Mouse (Mus musculus) naive thymus-derived CD4-positive, alpha-beta T cell, adult 2 months (primary cell): ENCODE measurements around the gene Kank4.
A peak's percentile ranks its signal among the peaks of the same experiment; 100 is the strongest.
"Not testable (repeated sequence)": the region's sequence is repeated elsewhere in the genome, so short reads cannot be mapped to it uniquely, and the experiment has no call there.

Source experiments
- DNase-seq: peaks from one replicate; pipeline ENCODE4 v3.0.0-alpha.2; 2011; ENCODE audit warnings: low read depth

The Kank4 gene

GRCm38 (mm10) chr4:98776721-98777427, 40.5 kb downstream of the Kank4 start:
- no peak for DNase-seq

DNA sequence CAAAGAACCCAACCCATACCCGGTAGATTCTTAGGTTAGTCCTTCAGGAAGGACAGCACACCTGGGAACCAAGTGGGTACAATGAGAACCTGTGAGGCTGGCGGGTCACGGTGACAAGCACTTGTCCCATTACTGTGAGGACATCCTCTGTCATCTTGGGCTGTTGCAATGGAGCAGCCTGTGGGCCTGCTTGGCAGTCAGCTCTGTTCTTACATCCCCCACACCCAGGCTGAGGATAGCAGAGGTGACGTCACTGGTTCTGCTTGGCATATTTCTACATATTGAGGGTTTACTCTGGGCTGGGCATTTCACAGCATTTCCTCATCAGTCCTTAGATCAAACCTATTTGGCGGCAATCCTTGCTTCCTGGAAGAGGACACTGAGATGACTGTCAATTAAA, 43.6 kb downstream of the Kank4 start:
- DNase-seq = no peak

DNA sequence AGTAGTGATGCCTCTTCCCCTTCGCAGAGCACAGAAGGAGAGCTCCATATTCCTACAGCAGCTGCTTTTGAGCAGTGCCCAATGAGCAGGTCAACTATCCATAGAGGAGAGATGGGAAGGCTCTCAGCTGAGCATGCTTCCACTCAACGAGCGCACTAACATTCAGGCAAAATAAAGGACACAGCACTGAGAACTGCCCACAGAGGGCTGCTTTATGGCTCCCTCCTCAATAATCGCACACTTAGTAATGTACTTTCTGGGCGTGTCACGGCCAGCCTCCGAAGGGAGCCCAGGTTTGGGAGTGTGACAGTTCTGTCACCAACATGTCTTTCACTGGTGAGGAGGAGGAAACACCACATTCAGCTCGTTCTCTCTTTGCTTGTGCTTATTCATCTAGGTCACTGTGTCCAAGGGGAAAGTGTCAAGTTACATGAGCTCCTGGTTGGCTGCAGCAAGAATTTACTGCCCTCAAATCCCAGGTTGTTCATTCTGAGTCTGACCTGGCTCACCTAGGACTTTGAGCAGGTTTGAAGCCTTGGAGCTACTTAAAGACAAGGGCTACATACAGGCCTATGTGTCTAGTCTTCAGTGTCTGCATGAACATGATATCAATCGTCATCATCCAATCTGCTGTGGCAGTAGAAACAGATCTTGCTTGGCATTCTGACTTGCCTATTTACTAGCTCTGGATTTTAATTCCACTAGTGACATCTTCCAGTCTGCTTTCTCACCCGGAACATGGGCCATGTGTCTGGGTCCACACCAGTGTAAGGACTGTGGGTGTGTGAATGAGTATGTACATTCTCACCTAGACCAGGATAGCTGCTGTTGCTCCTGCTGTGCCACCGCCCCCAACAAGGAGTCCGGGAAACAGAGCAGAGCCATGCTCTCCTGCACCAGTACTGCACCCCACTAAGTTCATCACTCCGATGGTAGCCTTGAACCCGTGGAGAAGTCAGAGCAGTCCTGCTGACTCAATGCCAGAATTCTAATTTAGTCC, 49.9 kb downstream of the Kank4 start:
- no peak for DNase-seq

DNA sequence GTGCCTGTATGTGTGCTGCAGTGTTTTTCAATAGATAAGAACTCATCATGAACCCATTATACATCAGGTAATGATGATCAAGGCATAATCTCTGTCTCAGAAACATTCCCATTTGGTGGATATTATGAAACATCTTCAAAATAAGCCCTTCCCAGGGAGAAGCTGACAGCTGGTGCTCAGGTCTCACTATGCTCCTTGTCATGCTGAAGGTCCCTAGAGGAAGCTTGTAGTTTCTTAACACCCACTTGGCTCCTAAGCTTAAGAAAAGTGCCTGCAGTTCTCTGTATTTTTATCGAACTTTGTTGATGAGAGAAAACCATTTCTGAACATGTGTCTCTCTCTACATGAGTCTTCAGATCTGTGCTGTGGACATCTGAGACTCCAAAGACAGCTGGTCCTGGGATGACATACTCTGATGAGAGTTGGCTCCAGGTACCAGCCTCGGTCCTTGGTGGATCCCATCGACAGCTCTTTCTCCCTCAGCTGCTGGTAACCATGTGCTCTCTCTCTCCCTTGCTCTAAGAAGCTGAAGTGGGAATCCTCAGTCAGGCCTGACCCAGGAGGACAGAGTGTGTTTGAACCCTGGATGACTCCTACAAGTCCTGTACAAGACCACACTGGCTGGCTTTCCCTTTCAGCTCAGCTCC, 58.3 kb downstream of the Kank4 start:
- DNase-seq = no peak

DNA sequence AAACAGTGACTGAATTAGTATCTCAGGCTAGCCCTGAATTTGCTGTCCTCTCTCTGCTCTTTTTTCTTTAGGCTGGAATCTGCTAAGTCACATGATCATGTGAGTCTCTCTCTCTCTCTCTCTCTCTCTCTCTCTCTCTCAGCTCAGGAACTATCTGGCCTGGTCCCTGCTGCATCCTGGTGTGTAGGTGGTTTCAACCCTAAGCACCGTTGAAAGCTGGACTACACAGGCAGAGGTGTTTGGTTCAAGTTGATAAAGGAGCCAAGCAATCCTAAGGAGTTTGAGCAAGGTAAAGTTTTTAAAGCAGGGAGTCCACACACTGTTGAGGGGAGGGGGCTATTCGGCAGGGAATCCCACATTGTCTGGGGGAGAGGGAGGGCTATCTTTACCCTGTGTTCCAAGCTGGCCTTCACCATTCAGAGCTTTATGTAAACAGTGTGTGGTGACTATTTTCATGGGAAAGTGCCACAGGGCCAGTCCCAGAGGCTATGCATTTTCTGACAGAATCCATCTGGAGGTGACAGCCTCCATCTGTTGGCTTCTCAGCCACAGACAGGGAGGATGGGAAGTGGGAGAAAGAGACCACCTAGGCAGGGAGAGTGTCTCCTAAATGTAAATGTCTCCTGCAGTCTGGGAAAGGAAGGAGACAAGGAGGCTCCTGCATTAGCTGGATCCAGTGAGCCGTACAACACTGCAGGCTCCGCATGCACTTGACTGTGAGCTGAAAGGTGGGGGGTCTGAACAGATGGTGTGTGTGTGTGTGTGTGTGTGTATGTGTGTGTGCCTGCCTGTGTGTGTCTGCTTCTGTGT, 59.1 kb downstream of the Kank4 start:
- DNase-seq = no peak

GRCm38 (mm10) chr4:98756141-98756540, 61.2 kb downstream of the Kank4 start:
- no peak for DNase-seq

DNA sequence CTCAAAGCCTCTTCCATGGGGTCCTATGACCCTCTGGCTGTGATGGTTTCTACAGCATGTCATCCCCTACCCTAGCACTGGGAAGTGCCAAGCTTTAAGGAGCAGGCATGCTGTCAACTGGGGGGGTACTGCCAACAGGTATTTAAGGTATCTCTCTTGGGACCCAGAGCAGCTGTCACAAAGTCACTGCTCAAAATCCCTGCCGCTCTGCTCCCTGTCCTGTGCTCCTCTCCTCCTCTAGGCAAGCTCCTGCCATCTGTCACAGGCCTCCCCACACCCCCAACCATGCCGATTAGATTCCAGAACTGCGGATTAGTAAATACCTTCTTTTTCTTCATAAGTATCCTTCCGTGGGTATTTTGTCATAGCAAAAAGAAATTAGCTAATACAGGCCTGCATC, 62.9 kb downstream of the Kank4 start:
- DNase-seq = no peak

- no peak for DNase-seq
Observed at GRCm38 (mm10) chr4:98743906-98744210, 73.5 kb downstream of the Kank4 start.

DNA sequence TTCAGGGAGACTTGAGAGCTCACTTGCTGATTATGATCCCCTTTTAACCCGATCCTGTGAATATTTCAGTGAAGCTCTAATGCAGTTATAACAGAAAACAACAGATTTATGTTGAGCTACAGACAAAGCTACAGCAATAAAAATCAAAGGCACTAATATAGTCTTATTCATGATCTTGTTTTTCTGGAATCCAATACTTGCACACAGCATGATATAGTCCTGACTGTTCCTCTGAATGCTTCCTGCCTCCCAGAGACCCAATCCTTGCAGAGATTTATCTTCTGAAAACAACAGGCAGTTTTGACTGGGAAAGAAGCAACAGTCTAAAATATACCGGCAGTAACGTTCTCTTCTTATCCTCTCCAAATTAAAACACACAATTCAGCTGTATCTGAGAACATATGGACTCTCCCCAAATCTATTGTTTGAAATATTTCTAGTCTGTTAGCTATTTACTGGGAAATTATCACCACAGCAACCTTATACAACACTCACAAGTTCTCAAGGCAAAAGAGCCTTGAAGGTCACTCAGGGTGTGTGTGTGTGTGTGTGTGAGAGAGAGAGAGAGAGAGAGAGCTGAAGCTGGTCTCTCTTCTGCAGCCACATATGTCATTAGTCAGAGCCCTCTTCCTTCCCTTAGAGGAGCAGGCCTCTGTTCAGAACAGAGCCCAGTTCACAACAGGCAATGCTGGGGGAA, 74.0 kb downstream of the Kank4 start:
- DNase-seq = no peak

GRCm38 (mm10) chr4:98739753-98740152, 77.6 kb downstream of the Kank4 start:
- DNase-seq = no peak

DNA sequence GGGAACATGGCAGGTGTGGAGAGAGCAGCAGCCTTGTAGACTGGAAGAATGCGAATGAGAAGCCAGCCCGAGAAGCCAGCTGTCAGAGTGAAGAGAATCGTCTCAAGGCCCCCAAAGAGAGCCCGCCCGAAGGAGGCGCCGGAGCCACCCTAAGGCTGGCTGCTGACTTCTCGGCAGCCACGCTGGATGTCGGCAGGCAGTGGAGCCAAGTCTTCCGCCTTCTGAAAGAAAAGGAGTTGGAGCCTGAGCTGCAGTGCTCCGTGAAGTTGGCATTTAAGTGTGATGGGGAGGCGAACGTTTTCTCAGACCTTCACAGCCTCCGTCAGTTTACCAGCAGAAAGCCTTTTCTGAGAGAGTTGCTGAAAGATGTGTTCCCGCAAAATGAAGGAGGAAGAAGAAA, 83.7 kb downstream of the Kank4 start:
- DNase-seq = no peak

- DNase-seq = no peak
Observed at GRCm38 (mm10) chr4:98728716-98729115, 88.6 kb downstream of the Kank4 start.

GRCm38 (mm10) chr4:98727959-98728347, 89.4 kb downstream of the Kank4 start:
- no peak for DNase-seq

- no peak for DNase-seq
Observed at GRCm38 (mm10) chr4:98727295-98727958, 89.9 kb downstream of the Kank4 start.

DNA sequence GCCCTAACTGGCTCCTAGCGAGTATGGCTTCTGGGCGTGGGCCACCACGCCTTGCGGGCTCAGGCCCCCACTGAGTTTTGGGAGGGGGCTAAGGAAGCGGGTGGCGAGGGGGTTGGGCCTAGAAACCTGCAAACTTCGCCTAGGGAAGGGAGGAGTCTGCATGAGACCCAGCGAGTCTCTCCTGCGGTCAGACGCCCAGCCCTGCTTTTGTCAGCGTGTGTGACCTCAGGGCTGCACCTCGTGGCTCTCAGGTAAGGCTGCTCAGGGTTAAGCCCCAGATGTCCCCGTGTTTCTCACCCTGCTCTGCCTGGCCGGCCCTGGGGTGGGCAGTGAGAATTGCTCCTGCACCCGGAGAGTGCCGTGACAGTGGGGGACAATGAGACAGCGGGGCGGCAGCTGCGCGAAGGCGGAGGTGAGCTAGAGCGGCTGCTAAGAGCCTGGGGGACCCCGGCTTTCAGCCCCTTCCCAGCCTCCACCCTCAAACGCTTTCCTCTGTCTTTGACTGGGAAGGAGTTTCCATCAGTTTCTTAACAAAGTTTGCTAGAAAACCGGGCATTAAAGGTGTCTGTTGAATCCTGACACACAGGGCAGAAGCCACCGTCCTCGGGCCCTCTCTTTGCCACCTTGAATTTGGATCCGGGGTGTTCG, 90.6 kb downstream of the Kank4 start, which contains the start of gene L1td1:
Gene L1td1, plus strand, starts transcription at position 145 of the 648 bp plus-strand sequence.
- DNase-seq = no peak

GRCm38 (mm10) chr4:98725439-98725838, 91.9 kb downstream of the Kank4 start:
- DNase-seq = no peak

GRCm38 (mm10) chr4:98724682-98725081, 92.7 kb downstream of the Kank4 start:
- not testable (repeated sequence) for DNase-seq

DNA sequence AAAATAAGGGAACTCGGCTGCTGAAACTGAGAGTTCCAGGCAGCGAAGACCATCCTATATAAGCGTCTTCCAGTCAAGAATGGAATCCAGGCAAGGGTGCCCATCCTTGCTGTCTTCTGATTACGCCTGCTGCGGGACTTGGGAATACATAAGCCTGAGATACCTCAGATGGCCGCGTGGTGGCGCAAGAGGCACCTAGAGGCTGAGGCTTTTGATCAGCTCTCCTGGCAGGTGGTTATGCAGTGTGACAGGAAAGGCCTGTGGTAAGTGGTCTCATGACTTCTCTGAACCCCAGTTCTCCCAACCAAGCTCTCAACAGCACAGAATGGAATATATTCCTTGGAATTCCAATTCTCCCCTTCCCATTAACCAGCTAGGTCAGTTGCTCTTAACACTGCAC, 94.9 kb downstream of the Kank4 start:
- peak; percentile 61 for DNase-seq

DNA sequence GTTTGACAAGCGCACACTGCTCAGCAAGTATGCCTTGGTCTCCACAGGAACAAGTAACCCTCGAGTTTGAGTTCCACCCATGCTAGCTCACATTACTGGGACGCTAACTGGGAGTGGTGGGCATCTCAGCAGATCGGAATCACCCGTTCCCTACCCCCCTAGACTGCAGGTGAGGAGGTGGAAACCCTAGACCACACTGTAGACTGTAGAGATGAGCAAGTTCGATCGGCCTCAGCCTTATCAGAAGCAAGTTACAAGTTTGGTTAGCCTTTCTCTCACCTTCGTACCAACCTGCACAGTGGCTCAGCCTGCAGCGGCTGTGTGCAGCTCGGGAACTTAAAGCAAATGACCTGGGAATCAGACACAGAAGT, 98.8 kb downstream of the Kank4 start:
- DNase-seq = no peak
